Mouse (Mus musculus): ENCODE results near the gene Tle4. TPM values are rescaled to one million over a fixed set of nuclear protein-coding genes. Genes with fewer than 3 reads are reported as not detected.
A peak's percentile ranks its signal among the peaks of the same experiment; 100 is the strongest.

Tle4 gene
- polyA plus RNA-seq, 1 experiment from 2014 or later, result 40.9 TPM

DNA sequence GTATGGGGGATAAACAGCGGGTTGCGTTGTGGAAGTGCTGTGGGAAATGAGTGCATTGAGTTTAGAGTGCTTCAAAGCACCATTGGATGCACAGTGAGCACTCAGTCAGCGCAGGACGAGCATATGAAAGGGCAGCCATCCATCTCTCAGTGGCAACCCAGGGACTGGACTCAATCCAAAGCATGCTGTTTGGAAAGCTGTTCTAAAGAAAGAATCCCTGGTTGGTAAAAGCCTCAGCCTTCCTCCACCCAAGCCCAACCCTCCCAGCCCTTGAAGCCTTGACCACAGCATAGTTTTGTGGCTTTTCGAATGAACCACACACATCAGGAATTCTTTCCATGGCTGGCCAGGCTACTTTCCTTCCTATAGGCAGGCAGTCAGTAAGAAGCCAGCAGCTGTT, 181.0 kb downstream of the Tle4 start:
- Histone ChIP-seq H3K36me3 (ENCODE audit: control insufficient read depth, insufficient read depth) (no peaks in the 10 kb centered on the region), H3K9ac (replicated peaks; ENCODE audit: low read depth, low read length) (no peak overlapping the region), H3K9me3 (ENCODE audit: control insufficient read depth, low read length) (no peaks in the 10 kb centered on the region), H3K27ac (ENCODE audit: low read length) (peak overlapping the region; percentile 15; the same call in 1 of the 2 replicates), H3K4me1 (replicated peaks; ENCODE audit: control insufficient read depth, insufficient read depth, low read length) (peaks cover 23% of the 10 kb centered on the region), H3K4me3 (replicated peaks; ENCODE audit: low read length) (no peak overlapping the region), H3K4me2 (ENCODE audit: low read length) (no peak overlapping the region), H3K27me3 (replicated peaks; ENCODE audit: control insufficient read depth, insufficient read depth, low read length) (no peaks in the 10 kb centered on the region)
- ATAC-seq, result peak; percentile 64
- 33% methylated on average over 5 of the region's 5 CpGs for WGBS

DNA sequence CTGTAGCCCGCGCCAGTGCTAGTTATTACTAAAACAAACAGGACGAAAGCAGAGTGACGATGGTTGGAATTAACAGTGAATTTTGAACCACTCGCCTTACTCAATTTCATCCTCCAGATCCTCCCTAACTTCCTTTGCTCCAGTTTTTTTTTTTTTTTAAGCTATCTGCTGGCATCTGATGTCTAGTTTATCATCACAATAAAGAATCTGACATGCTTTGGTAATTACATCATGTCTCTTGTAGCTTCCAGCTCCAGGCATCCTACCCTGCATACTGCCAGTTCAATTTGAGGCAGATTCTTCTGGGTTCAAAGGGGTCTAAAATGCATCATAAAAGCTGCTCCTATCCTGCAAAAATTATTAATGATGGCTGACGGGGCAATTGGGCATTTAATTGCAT, 181.9 kb downstream of the Tle4 start:
- no peak overlapping the region for H3K9ac ChIP-seq (replicated peaks; ENCODE audit: low read depth, low read length)
- peaks cover 23% of the 10 kb centered on the region for H3K4me1 ChIP-seq (replicated peaks; ENCODE audit: control insufficient read depth, insufficient read depth, low read length)
- ATAC-seq, result peak; percentile 66; the same call in 1 of the 2 replicates
- H3K27ac ChIP-seq (ENCODE audit: low read length), result no peak overlapping the region
- H3K9me3 ChIP-seq (ENCODE audit: control insufficient read depth, low read length), result no peaks in the 10 kb centered on the region
- H3K4me2 ChIP-seq (ENCODE audit: low read length), result no peak overlapping the region
- H3K36me3 ChIP-seq (ENCODE audit: control insufficient read depth, insufficient read depth), result no peaks in the 10 kb centered on the region
- 23% methylated on average over 6 of the region's 6 CpGs for WGBS
- H3K4me3 ChIP-seq (replicated peaks; ENCODE audit: low read length), result no peak overlapping the region
- no peaks in the 10 kb centered on the region for H3K27me3 ChIP-seq (replicated peaks; ENCODE audit: control insufficient read depth, insufficient read depth, low read length)

DNA sequence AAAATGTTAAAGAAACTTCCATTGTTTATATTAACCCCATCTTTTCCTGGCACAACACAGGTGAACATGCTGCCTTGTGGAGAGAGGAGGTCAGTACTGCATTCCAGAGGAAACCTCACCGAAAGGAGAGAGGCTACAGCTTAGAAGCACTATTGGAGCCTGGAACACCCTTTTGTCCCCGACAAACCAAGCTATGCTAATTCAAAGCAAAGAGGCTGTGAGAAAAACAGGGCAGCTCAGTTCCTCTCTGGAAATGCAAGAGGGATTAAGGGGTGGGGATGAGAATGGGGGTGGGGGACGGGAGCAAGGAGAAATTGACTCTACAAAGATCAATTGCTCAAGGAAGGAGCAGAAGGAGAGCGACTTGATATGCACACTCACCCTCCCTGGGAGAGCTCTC, 182.9 kb downstream of the Tle4 start:
- ATAC-seq, result no peak
- H3K4me2 ChIP-seq (ENCODE audit: low read length), result no peak overlapping the region
- peaks cover 23% of the 10 kb centered on the region for H3K4me1 ChIP-seq (replicated peaks; ENCODE audit: control insufficient read depth, insufficient read depth, low read length)
- WGBS, result 9% methylated on average over 4 of the region's 4 CpGs
- H3K9me3 ChIP-seq (ENCODE audit: control insufficient read depth, low read length), result no peaks in the 10 kb centered on the region
- H3K36me3 ChIP-seq (ENCODE audit: control insufficient read depth, insufficient read depth), result no peaks in the 10 kb centered on the region
- no peak overlapping the region for H3K4me3 ChIP-seq (replicated peaks; ENCODE audit: low read length)
- H3K27ac ChIP-seq (ENCODE audit: low read length), result no peak overlapping the region
- no peaks in the 10 kb centered on the region for H3K27me3 ChIP-seq (replicated peaks; ENCODE audit: control insufficient read depth, insufficient read depth, low read length)
- H3K9ac ChIP-seq (replicated peaks; ENCODE audit: low read depth, low read length), result no peak overlapping the region

DNA sequence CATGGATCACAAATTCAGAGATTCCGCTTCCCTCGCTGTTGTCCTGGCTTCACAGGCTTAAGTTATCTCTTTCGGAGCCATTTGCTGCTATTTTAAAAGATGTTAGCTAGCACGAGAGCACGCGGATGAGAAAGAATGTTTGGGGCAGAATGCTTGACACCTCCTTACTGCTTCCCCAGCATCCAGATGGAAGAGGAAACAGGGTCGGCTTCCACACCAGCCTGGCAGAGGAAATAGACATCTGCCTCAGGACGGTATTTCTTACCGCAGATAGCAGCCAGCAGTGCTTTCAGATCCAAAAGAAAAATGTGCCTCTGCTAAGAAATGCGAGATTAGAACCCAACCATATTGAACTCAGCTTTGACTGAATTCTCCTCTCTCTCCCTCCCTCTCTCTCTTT, 191.2 kb downstream of the Tle4 start:
- no peak overlapping the region for H3K27ac ChIP-seq (ENCODE audit: low read length)
- H3K36me3 ChIP-seq (ENCODE audit: control insufficient read depth, insufficient read depth), result no peaks in the 10 kb centered on the region
- no peak overlapping the region for H3K9ac ChIP-seq (replicated peaks; ENCODE audit: low read depth, low read length)
- H3K9me3 ChIP-seq (ENCODE audit: control insufficient read depth, low read length), result no peaks in the 10 kb centered on the region
- ATAC-seq, result peak; percentile 45; the same call in 1 of the 2 replicates
- 56% methylated on average over 10 of the region's 10 CpGs for WGBS
- H3K4me3 ChIP-seq (replicated peaks; ENCODE audit: low read length), result no peak overlapping the region
- no peaks in the 10 kb centered on the region for H3K27me3 ChIP-seq (replicated peaks; ENCODE audit: control insufficient read depth, insufficient read depth, low read length)
- no peak overlapping the region for H3K4me2 ChIP-seq (ENCODE audit: low read length)
- no peaks in the 10 kb centered on the region for H3K4me1 ChIP-seq (replicated peaks; ENCODE audit: control insufficient read depth, insufficient read depth, low read length)

Data from forebrain, embryonic 16.5 days (tissue).